Mouse (Mus musculus) CH12.LX (cell line): ENCODE measurements at regions not wholly inside any gene's neighbourhood (a gene's known extent, or its start where the extent isn't known, plus 50 kb on each side); places are given as distances from the start of the nearest gene placed in this dataset.

Experiments used
- DNase-seq: peaks from one replicate; pipeline ENCODE4 v3.0.0-alpha.2; 2013; ENCODE audit errors: extremely low read depth
- H3K27ac ChIP-seq: 2 replicates; pipeline ENCODE4 v1.5.1; 2012; ENCODE audit warnings: low read depth, mild to moderate bottlenecking, control low read depth, moderate library complexity; ENCODE audit not compliant: insufficient read depth
- H3K27me3 ChIP-seq: replicated peaks from 2 replicates; pipeline ENCODE3; 2012; ENCODE audit warnings: inconsistent platforms
- H3K36me3 ChIP-seq, 2 experiments: replicated peaks in 1 of 2; 2 replicates each; pipeline versions ENCODE3 to v1.6.1; 2012; ENCODE audit warnings: inconsistent platforms in 1 of 2, low read length in 1 of 2, mild to moderate bottlenecking in 1 of 2, mixed read lengths in 1 of 2, moderate library complexity in 1 of 2; ENCODE audit not compliant: control insufficient read depth in 1 of 2, insufficient read depth in 1 of 2
- H3K4me1 ChIP-seq, 2 experiments: 2 replicates each; pipeline ENCODE4 v1.6.1; 2012; ENCODE audit warnings: inconsistent platforms in 1 of 2, moderate library complexity in 1 of 2; ENCODE audit not compliant: insufficient read depth in 2 of 2, control insufficient read depth in 1 of 2
- H3K4me2 ChIP-seq: 2 replicates; pipeline ENCODE4 v1.6.1; 2012; ENCODE audit warnings: low read depth, mild to moderate bottlenecking, control low read depth; ENCODE audit not compliant: poor library complexity, insufficient read depth, severe bottlenecking
- H3K4me3 ChIP-seq, 3 experiments: fragments of 150-350 bp in 1 of 3; sonication (generic) in 1 of 3; replicated peaks in 1 of 3; 2 replicates each; pipeline versions ENCODE3 to v1.5.1; 2011 to 2012; ENCODE audit warnings: low read depth in 2 of 3, low read length in 2 of 3, mild to moderate bottlenecking in 2 of 3, moderate library complexity in 2 of 3, control low read depth in 1 of 3, improper control_type of control experiment in 1 of 3, inconsistent platforms in 1 of 3, mixed read lengths in 1 of 3; ENCODE audit not compliant: poor library complexity in 1 of 3
- H3K79me2 ChIP-seq: replicated peaks from 2 replicates; pipeline ENCODE4 v1.6.1; 2012; ENCODE audit warnings: mild to moderate bottlenecking, moderate library complexity; ENCODE audit not compliant: control insufficient read depth, poor library complexity, insufficient read depth, severe bottlenecking; ENCODE audit errors: extremely low read depth
- H3K9ac ChIP-seq: 2 replicates; pipeline ENCODE4 v1.6.1; 2012; ENCODE audit warnings: low read depth, mild to moderate bottlenecking, control low read depth, moderate library complexity; ENCODE audit not compliant: insufficient read depth
- H3K9me3 ChIP-seq: replicated peaks from 2 replicates; pipeline ENCODE3; 2012; ENCODE audit warnings: low read length, inconsistent platforms, mixed read lengths
- CTCF ChIP-seq, 2 experiments: IDR thresholded peaks in 1 of 2; conservative IDR thresholded peaks in 1 of 2; 2 replicates each; pipeline ENCODE4 v1.5.1; 2011 to 2012; ENCODE audit warnings: low read depth in 2 of 2, low read length in 2 of 2, improper control_type of control experiment in 1 of 2, inconsistent platforms in 1 of 2, mild to moderate bottlenecking in 1 of 2, moderate library complexity in 1 of 2
- ELF1 ChIP-seq: IDR thresholded peaks from 2 replicates; pipeline ENCODE4 v1.6.1; 2014; ENCODE audit warnings: low read depth, mild to moderate bottlenecking, inconsistent platforms, low read length, improper control_type of control experiment
- EP300 ChIP-seq: IDR thresholded peaks from 2 replicates; pipeline ENCODE4 v1.6.1; 2011; ENCODE audit warnings: low read length, improper control_type of control experiment
- GABPA ChIP-seq: IDR thresholded peaks from 2 replicates; pipeline ENCODE4 v1.6.1; 2012; ENCODE audit warnings: low read depth, low read length, improper control_type of control experiment, inconsistent platforms; ENCODE audit not compliant: insufficient replicate concordance
- HCFC1 ChIP-seq: IDR thresholded peaks from 2 replicates; pipeline ENCODE4 v1.6.1; 2012; ENCODE audit warnings: low read depth, mild to moderate bottlenecking, inconsistent platforms, low read length, improper control_type of control experiment
- IRF4 ChIP-seq: IDR thresholded peaks from 2 replicates; pipeline ENCODE4 v1.6.1; 2014; ENCODE audit warnings: low read depth, mild to moderate bottlenecking, inconsistent platforms, low read length, improper control_type of control experiment
- JUN ChIP-seq: IDR thresholded peaks from 2 replicates; pipeline ENCODE4 v1.6.1; 2011; ENCODE audit warnings: low read depth, mild to moderate bottlenecking, low read length, improper control_type of control experiment, moderate library complexity; ENCODE audit not compliant: insufficient read depth
- KAT2A ChIP-seq: IDR thresholded peaks from 2 replicates; pipeline ENCODE4 v1.6.1; 2012; ENCODE audit warnings: low read length, improper control_type of control experiment, inconsistent platforms; ENCODE audit not compliant: insufficient replicate concordance
- MAX ChIP-seq: IDR thresholded peaks from 2 replicates; pipeline ENCODE4 v1.6.1; 2011; ENCODE audit warnings: low read length, improper control_type of control experiment
- MEF2A ChIP-seq: IDR thresholded peaks from 2 replicates; pipeline ENCODE4 v1.6.1; 2014; ENCODE audit warnings: low read depth, mild to moderate bottlenecking, inconsistent platforms, low read length, improper control_type of control experiment, borderline replicate concordance
- MXI1 ChIP-seq: IDR thresholded peaks from 2 replicates; pipeline ENCODE4 v1.6.1; 2011; ENCODE audit warnings: mild to moderate bottlenecking, low read depth, low read length, improper control_type of control experiment
- NELFE ChIP-seq: IDR thresholded peaks from 2 replicates; pipeline ENCODE4 v1.6.1; 2011; ENCODE audit warnings: low read depth, low read length, improper control_type of control experiment
- NRF1 ChIP-seq: IDR thresholded peaks from 2 replicates; pipeline ENCODE4 v1.6.1; 2014; ENCODE audit warnings: low read depth, mild to moderate bottlenecking, inconsistent platforms, low read length, improper control_type of control experiment, moderate library complexity
- PAX5 ChIP-seq: IDR thresholded peaks from 2 replicates; pipeline ENCODE4 v1.6.1; 2012; ENCODE audit warnings: low read length, inconsistent platforms, mixed read lengths
- RCOR1 ChIP-seq: conservative IDR thresholded peaks from 2 replicates; pipeline ENCODE4 v1.6.1; 2012; ENCODE audit warnings: low read depth, mild to moderate bottlenecking, inconsistent platforms, low read length, improper control_type of control experiment
- SIN3A ChIP-seq: IDR thresholded peaks from 2 replicates; pipeline ENCODE4 v1.6.1; 2012; ENCODE audit warnings: low read length, improper control_type of control experiment, inconsistent platforms
- SMC3 ChIP-seq: IDR thresholded peaks from 2 replicates; pipeline ENCODE4 v1.6.1; 2011; ENCODE audit warnings: low read depth, low read length, improper control_type of control experiment
- ZC3H11A ChIP-seq: IDR thresholded peaks from 2 replicates; pipeline ENCODE4 v1.6.1; 2012; ENCODE audit warnings: low read depth, mild to moderate bottlenecking, inconsistent platforms, low read length, improper control_type of control experiment
- ZMIZ1 ChIP-seq: IDR thresholded peaks from 2 replicates; pipeline ENCODE4 v1.6.1; 2012; ENCODE audit warnings: low read depth, mild to moderate bottlenecking, inconsistent platforms, low read length, improper control_type of control experiment
- ZNF384 ChIP-seq: IDR thresholded peaks from 2 replicates; pipeline ENCODE4 v1.6.1; 2012; ENCODE audit warnings: low read depth, low read length, improper control_type of control experiment, inconsistent platforms
- dilution Hi-C: fragments of 300-500 bp; cut with MboI; formaldehyde crosslinking; loops from 2 replicates; pipeline ENCODE4 v1.14.3; 2020; ENCODE audit warnings: low sequenced_read_pairs; ENCODE audit not compliant: extremely low pct_unique_long_range_greater_than_20kb, extremely low pct_ligation_motif_present
- in situ Hi-C: fragments of 300-500 bp; cut with MboI; formaldehyde crosslinking; loops from 3 replicates; pipeline ENCODE4 v1.14.3; 2019; ENCODE audit warnings: low sequenced_read_pairs, low pct_ligation_motif_present, low pct_unique_long_range_greater_than_20kb, mixed read lengths

DNA sequence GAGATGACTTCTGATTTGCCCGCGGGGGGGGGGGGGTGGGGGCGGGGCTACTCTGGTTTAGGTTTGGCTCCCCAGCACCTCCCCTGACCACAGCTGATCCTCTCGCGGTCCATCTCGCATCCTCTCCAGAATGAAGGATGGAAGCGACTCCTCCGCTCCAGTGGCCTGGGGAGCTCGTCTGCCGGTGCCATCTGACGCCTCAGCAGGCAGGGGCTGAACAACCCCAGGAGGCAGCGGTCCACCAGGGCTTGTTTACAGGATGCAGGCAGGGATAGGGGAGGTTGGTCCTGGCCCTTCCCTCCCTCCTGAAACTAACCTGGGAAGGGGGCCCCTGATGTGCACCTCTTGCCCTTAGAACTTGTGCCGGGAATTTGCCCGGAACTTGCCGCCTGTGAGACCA lies 73.9 kb downstream of the 2410131K14Rik start:
- no peak overlapping the region for H3K27ac ChIP-seq
- H3K4me2 ChIP-seq: peak overlapping the region; percentile 79
- dilution Hi-C loops: no loop called here
- H3K27me3 ChIP-seq: no peaks in the 10 kb centered on the region
- DNase-seq: no peak
- TF ChIP-seq HCFC1 (no peak), ZC3H11A (no peak), RCOR1 (no peak), MAX (no peak), JUN (no peak), GABPA (no peak), PAX5 (no peak), SIN3A (no peak), SMC3 (no peak), NRF1 (no peak), KAT2A (no peak), MXI1 (no peak), ZNF384 (no peak), IRF4 (no peak), CTCF (conservative IDR thresholded peaks at IDR 0.05 in 1 of 2, IDR thresholded peaks at IDR 0.05 in 1 of 2; ENCODE audit: low read depth in 2 of 2, low read length in 2 of 2) (no peak), NELFE (no peak), ELF1 (no peak), MEF2A (no peak), EP300 (no peak)
- no peaks in the 10 kb centered on the region for H3K9me3 ChIP-seq
- H3K36me3 ChIP-seq: no peaks in the 10 kb centered on the region
- peaks cover 0 to 6% of the 10 kb centered on the region in 2 experiments; a peak in 1 of 4 replicates for H3K4me1 ChIP-seq
- peak overlapping the region in 2 of 3 experiments; percentile 13 to 42 for H3K4me3 ChIP-seq
- in situ Hi-C loops: no loop called here
- no peaks in the 10 kb centered on the region for H3K79me2 ChIP-seq
- H3K9ac ChIP-seq: no peak overlapping the region; the same call in 1 of the 2 replicates

DNA sequence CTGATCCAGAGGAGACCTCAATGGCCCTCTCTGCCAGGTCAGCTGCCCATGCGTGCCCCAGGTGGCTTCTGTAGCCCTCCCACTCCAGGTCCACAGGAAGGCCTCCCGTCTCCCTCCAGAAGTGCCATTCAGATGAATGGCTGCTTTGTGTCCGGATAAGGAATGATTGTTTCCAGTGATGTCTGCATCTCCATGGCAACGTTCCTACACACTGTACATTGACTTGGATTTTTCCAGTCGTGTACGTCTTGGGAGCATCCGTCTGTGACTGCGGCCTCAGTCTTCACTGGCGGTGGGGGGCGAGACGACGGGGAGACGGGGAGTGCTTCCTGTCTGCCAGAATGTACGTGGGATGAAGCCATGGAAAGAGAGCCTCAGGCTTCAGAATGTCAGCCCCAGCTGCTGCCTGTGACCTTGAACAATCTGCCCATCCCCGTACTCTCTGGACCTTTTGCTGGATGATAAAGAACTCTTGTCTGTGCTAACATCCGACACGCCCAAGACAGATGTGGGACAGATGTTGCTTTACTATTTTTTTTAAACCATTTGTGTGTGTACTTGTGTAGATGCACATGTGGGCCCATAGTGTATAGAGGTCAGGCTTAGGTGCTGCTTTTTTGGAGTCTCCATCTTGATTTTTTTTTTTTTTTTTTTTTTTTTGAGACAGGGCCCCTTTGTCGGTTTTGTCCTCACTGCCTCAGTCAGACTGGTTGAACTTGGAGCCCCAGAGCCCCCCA lies 76.9 kb downstream of the 2410131K14Rik start:
- Histone ChIP-seq H3K27me3 (no peaks in the 10 kb centered on the region), H3K36me3 (no peaks in the 10 kb centered on the region), H3K4me3 (no peak overlapping the region), H3K9ac (no peak overlapping the region), H3K9me3 (peaks cover 2% of the 10 kb centered on the region), H3K4me1 (peaks cover 3 to 6% of the 10 kb centered on the region in 2 experiments; a peak in 3 of 4 replicates), H3K79me2 (no peaks in the 10 kb centered on the region), H3K27ac (no peak overlapping the region), H3K4me2 (no peak overlapping the region)
- in situ Hi-C loops: no loop called here
- dilution Hi-C loops: no loop called here
- TF ChIP-seq NRF1 (no peak), SMC3 (no peak), SIN3A (no peak), ZMIZ1 (no peak), ELF1 (no peak)
- no peak for DNase-seq
